Mouse (Mus musculus) layer of hippocampus, adult 9-11 months (tissue): ENCODE results near the gene Txnrd1.

ENCODE experiments used
- DNase-seq: peaks from one replicate; pipeline ENCODE4 v3.0.0; 2022

The Txnrd1 gene

DNA sequence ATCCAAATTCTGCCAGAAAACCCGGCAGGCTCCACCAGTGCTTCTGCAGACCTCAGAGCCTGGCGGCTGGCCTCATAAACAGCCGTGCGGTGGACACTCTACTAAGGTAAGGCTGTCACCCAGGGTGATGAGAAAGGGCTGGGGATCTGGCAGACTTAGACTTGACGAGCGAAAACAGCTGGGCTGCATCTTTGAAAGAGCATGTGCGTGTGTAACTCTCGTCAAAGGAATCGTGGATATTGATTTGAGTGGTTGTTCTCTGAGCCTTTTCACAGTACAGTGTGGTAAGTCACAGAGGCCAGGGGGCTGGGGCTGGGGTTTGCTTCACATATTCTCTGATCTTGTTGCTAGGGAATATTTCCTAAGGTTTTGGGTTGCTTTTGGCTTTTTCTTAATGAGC, at the start of gene Txnrd1:
TSS of gene Txnrd1 (plus strand) at position 26 of the 400 bp plus-strand sequence.
- no peak for DNase-seq

DNA sequence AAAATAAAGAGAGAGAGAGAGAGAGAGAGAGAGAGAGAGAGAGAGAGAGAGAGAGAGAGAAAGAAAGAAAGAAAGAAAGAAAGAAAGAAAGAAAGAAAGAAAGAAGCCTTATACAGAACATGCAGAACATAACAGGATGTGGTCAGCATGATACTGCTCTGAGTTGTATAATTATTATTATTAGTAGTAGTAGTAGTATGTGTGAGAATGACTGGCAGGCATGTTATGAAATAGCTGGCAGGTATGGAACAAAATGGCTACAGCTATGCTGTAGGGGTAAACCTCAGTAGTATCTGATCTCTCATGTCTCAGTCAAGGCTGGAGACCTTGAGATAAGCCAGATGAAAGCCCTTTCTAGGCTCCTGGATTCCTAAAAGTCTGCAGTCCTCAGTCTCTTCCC, 44.6 kb upstream of the Txnrd1 start:
- DNase-seq: no peak

DNA sequence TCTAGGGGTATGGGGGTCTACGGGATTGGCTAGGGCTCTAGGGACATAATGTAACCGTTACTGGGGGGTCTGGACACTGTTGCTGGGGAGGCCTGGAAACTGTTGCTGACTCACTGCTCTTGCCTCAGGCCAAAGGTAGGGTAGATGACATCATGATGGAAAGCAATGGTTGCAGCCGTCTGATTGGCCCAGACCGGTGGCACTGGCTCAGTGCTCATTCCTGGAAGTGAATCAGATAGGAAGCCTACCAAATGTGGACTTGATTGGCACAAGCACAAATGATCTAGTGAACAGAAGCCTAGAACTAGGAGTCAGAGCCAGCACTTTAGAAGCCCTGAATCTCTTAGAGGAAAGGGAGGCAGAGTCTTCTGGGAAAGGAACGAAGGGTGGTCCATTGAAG, 43.2 kb upstream of the Txnrd1 start:
- no peak for DNase-seq

DNA sequence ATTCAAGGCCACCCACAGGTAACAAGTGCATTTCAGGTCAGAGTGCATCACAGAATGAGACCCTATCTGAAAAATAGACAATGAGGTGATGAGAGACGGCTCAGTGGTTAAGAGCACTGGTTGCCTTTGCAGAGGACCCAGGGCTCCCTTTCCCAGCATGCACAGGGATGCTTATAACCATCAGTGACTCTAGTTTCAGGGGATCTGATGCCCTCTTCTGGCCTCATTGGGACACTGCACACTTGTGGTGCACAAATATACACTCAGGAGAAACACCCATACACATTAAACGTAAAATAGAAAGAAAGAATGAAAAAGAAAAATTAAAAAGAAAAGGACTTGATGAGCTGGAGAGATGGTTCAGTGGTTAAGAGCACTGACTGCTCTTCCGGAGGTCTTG, 42.0 kb upstream of the Txnrd1 start:
- no peak for DNase-seq

DNA sequence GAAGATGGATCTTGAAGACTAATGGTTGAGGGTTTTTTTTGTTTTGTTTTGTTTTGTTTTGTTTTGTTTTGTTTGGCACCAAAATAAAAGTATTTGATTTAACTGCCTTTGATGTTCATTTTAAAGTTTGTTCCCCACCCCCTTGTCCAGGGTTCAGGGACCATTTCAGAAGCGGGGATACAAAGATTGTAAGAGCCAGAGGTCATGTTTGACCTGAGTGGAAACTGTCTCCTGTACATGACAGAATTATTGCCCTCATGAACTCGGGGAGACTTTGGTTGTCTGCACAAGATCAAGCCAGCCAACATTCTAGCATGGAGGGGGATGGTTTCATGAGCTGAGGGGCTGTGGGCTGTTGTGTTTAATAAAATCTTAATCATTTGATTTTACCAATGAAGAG, 41.4 kb upstream of the Txnrd1 start:
- DNase-seq: no peak

DNA sequence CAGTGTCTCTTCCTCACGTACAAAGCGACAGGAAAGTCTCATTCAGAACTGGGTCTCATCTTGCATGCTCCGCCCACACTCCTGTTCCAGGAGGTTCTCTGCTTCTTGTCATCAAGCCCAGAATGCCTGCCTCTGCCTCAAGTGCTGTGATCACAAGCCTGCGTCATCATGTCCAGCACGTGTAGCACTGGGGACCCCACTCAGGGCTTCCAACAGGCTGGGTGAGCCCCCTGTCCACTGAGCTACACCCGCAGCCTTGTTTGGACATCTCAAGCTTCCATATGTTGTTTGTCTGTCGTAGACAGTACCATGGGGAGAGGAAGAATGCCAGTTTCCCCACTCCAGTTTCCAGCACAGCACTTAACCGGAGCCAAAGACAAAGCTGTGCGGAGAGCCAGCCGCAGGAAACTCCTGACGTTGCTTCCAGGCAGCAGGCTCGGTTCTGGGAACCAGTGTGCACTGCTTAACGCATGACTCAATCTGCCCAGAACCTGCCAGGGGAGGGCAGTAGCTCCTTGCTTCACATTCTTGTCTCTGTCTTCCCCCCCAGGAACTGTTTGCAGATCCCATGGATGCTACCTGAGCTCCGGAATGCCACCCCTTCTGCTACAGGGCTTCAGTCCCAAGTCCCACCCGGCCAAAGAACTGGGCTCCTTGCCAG, 38.5 kb upstream of the Txnrd1 start:
- DNase-seq: peak; percentile 86

DNA sequence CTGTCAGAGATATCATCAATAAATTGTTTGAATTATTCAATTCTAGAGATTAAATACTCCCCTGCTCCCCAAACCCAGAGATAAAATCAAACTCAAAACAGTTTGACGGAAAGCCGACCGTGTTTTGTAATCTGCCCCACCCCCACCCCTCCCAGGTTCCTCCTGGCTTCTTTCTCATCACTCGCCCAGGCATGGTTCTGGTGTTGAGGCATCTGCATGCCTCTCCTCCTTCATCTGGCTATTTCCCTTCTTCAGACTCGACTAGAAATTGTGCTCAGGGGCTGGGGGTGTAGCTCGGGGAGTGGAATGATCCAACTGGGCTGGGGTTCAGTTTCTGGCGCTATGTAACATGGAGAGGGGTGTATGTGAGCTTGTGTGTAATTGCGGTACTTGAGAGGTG, 38.0 kb upstream of the Txnrd1 start:
- DNase-seq: no peak

DNA sequence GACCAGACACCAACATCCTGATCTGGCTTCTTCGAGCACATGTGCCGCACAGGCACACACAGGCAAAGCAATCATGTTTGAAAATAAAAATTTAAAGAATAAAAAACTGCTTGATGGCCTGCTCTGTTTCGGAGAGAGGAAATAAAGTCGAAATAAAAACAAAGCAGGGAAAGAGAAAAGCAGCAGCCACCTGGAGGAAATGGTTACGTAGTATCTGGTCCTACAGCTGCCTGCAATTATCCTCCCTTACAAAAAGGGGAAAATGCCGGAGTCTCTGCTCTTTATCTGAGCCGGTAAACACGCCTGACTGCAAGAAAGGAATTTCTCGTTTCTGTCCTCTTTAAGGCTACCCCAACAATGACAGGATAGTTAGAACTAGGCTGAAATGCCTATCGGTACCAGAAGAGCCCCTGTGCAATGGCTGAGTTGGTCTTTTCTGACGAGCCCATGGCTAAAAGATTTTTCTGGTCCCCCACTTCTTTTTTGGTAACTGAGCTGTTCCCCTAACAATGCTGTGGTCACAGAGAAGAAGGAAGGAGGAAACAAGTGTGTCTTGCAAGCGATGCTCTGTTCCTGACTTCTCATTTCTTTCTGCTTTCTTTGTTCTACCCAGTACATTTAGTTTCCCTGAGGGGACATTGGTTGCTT, 37.2 kb upstream of the Txnrd1 start:
- DNase-seq: peak; percentile 59

DNA sequence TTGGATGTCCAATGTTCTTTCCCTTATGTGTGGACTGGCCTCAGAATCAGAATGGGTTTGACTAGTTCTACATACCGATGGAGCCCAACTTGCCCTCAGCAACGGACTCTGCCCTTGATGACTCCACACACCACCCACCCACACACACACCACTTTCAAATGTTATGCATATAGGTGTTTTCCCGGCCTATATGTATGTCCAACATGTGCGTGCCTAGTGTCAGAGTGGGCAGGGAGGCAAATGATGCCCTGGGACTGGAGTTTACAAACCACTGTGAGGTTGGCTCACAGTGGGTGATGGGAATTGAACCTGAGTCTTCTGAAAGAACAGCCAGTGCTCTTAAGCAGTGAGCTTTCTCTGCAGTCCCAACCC, 36.6 kb upstream of the Txnrd1 start:
- DNase-seq: no peak

DNA sequence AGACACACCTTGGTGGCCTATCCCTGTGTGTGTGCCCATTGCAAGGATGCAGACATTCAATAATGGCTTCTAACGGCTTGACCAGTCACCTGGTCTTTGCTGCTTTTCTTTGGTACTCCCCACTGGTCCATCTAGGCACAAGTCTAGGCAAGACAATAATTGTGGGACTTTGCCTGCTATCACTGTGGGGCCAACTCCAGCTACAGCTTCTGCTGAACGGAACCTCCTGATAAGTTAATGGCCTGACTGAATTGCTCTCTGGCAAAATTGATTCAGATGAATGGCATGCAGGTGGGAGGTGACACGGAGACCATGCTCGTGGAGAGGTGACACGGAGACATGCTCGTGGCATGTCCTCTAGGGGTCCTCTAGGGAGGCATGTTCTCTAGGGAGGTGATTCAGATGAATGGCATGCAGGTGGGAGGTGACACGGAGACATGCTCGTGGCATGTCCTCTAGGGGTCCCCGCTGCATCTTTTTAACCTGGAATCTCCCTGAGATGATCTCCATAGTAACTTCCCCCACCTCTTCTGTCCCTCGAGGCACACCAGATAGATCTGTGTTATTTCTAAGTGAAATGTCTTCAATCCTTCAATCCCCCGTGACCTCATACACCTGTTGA, 35.3 kb upstream of the Txnrd1 start:
- no peak for DNase-seq

DNA sequence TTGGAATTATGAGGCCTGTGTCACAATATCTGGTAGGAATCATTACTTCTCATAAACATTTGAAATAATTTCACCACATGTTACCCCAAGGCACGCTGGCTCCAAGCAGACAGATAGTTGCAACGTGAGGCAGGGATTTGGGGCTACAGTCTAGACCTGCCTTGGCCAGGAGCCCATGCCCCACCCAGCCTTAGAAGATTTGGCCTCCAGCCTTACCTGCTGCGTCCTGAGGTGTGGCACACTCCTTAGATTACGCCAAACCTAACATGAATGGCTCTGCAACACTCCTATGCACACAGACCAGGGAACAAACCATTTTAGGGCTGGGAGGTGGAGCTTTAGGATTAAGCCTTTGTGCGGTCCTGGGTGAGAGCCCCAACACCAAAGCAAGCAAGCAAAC, 33.7 kb upstream of the Txnrd1 start:
- no peak for DNase-seq

DNA sequence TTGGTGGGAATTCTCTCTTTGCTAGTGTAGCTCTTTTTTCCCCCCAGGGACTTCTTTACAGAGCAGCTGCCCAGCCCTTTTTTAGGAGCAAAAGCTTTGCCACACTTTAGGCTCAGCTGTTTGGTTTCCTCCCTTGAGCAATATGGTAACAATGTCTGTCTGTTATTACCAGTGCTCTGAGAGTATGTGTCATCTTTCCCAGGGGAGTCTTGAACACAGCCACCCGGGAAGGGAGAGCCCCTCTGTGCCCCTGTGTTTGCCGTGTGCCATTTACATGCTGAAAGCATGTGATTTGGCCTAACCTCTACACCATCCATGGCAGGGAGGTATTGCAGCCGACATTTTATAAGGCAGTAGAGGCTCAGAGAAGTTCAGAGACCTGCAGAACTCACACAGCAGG, 29.4 kb upstream of the Txnrd1 start:
- DNase-seq: no peak

DNA sequence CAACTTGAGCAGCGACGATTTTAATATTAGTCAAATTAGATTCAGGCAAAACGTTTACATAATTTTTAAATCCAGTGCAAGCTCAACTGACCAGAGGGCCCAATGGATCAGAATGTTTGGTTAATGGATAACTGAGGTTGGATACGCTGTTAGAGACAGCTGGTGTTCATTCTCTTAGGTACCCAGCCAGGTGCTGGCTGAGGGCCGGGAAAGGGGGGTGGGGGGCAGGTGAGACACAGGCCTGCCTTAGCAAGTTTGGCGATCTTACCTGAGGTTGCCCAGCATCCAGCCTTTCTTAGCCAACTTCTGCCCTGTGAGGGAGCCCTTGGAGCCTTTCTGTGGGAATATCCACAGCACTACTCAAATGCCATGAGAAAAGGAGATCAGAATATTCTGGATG, 28.6 kb upstream of the Txnrd1 start:
- DNase-seq: no peak

DNA sequence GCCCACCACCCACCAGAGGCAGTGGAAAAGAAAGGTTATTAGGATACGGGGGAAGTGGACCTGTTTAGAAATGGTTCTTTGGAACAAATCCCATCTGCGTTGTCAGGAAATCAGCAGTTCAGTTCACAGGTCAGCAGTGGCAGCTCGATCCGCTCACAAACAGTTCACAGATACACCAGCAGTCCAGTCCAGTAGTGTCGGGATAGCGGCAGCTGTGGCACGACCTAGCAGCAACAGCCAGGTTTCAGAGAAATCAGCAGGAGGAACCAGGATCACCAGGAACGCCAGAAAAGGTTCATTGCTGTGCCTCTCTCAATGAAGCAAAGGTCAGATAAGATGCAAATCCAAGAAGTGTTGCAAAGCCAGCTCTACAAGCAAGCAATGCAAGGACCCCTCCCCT, 27.3 kb upstream of the Txnrd1 start:
- no peak for DNase-seq

DNA sequence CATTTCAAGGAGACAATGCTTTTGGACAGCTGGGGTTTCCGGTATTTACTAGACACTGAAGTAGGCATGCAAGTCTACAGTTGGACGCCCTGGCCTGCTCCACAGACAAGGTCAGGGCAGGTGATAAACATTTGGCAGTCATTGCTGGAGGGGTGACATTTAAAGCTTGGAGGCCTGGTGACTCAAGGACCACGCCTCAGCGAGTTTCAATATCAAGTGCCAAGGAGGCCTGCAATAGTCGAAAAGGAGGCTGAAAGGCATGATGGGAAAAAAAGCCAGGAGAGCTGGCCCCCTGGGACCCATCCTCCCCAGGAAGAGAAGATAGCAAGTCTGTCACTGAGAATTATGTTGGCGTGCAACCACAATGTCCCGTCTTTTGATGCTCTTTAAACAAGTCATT, 26.5 kb upstream of the Txnrd1 start:
- no peak for DNase-seq

DNA sequence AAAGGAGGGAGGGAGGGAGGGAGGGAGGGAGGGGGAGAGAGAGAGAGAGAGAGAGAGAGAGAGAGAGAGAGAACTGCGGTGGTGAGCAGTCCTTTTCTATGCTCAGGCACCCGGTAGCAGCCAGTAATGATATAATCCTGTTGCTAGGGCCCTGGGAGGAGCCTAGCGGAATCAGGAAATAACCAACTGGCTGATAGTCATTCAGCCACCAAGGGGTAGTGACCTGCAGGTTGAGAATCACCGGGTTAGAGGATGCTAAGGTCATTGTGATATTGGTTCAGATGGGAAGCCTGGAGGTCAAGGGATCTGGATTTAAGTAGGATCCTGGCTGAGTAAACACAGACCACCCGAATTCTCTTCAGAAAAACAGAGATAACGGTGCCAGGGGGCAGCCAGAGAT, 25.6 kb upstream of the Txnrd1 start:
- no peak for DNase-seq

DNA sequence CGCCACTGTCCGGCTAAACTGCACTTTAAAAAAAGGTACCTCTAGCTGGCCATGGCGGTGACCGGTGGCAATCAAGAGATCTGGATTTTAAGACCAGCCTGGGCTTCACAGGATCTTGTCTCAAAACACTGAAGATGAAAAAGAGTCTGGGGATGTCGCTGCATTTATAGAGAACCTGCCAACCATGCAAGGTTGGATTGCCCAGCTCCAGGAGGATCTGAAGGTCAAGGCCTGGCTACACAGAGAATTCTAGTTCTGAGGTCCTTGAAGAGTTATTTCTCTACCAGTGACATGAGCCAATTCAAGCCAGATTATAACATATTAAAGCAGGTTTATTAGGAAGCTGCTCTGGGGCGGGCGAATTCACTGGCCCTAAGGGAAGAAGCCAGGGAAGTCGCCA, 24.9 kb upstream of the Txnrd1 start:
- no peak for DNase-seq

DNA sequence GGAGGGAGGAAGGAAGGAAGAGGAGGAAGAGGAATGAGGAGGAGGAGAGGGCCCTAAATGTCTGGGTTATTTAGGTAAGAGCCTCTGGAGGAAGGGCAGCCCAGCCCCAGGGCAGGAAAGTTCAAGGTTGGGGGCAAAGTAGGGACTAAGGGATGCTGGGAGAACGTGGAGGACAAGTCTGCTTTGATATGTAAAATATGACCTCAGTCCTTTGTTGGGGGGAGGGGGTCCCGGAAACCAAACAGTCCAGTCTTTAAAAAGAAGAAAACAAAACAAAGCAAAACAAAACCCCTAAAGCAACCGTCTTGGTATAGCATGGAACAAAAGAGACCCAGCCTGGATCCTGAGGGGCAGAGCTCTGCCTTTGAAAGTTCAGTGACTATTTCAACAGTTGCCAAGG, 24.4 kb upstream of the Txnrd1 start:
- DNase-seq: no peak

DNA sequence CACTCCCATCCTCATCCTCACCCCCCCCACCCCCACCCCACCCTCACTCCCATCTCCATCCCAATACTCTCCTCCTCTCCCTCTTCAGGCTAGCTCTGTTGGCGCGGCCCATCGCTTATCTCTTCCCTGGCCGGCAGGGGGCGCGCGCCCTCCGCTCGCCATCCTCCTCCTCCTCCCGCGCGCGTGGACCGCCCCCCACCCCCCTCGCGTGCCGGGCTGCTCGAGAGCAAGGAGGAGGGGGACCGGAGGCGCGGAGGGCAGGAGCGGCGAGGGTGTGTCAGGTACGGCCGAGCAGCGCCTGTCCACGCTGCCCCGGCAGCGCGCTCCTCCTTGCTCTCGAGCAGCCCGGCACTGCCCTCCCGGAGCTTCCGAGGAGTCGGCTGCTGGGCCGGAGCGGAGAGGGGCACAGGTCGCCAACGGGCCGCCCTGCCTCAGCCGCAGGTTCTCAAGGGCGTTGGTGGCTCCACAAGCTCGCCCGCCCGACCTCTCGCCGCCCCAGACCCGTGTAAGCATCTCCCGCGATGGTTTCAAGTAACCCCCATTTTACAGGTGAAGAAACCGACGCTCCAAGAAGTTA, 21.8 kb upstream of the Txnrd1 start:
- peak; percentile 48 for DNase-seq

DNA sequence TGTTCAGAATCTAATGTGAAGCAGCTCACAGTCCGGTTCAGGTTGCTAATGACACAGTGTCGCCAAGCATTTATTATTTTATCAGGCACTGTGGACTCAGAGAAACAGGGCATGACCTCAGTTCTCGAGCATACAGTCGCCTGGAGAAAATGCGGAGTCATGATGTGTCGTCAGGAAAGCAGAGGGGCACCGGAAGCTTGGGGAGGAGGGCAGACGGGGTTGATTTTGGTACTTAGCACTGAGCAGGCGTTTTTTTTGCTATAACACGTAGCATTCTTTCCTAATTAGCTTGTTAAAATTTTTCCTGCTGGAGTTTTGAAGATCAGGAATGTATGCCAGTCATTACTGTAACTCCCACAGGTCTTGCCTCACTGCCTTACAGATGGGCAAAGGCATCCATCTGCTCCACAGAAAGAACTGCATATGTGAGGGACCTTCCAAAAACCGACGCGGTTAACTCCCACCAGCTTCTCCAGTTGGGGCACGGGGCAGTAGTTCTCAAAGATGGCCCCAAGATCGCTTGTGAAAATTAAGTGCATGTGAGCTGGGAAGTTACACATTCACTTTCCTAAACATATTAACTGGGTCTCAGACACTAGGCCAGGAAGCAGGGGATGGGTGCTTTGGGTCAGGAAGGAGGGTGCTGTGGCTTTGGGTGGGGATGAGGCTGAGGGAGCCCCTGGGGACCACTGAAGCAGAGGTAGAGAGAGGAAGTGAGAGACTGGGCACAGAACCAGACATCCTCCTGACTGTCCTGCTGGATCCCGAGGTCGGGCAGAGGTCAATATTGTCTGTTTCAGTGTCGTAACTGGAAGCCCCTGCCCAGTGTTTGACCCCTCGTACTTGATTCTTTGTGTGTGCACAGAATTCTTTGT, 19.4 kb upstream of the Txnrd1 start:
- peak; percentile 38 for DNase-seq

DNA sequence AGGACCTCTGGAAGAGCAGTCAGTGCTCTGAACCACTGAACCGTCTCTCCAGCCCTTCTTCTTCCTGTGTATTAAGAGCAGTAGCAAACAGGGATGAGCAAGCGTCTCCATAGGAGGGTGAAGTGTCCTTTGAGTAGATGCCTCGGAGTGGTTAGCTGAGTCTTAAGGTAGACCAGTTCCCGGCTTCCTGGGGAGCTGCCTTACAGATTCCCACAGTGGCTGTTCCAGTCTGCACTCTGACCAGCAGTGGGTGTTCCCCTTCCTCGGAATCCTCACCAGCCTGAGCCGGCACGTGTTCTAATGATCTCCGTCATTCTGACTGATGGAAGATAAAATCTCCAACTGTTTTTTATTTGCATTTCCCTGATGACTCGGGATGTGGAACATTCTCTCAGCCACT, 17.3 kb upstream of the Txnrd1 start:
- no peak for DNase-seq

DNA sequence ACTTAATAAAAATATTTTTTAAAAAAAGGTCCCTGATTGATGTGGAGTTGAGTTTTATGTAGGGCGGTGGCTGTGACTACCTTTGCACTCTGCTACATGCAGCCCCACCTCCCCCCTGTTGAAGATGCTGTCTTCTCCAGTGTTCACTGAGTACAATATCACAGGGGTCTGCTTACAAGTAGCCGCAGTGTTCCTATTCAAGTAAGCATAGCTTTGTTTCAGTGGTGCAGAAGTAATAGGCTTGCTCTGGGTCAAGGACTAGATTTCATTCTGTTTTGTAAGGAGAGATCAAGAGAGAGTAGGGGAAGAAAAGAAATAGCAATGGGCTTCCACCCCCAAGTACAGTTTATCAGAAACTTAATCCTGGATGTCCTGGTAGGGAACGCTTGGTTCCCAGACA, 16.2 kb upstream of the Txnrd1 start:
- no peak for DNase-seq

DNA sequence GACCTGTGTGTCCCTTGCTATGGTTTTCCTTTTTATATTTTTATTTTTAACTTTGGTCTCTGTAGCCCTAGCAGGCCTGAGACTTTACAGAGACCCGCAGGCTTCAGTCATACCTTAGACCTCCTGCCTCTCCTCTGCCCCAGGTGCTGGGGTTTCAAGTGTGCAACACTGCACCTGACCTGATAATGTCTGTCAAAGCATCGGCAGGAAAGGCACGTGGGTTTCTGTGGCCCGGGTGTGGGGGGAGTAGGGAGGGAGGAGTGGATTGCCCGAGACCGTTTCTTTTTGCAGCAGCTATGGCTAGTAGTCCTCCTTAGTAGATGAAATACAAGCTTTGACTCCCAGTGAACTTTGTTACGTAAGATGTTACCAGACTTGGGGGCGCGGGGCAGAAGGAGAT, 15.8 kb upstream of the Txnrd1 start:
- no peak for DNase-seq
